Mouse (Mus musculus): ENCODE results near the gene Hmx2. TPM values are rescaled to one million over a fixed set of nuclear protein-coding genes. Genes with fewer than 3 reads are reported as not detected.

The Hmx2 gene
- polyA plus RNA-seq, 1 experiment from 2014 or later: 1.4 TPM

Other genes starting within 250 kb of the Hmx2 start
- 0.36 and 0.40 TPM in 2 replicates for gene Cuzd1, start 226.5 kb upstream of the Hmx2 start, polyA plus RNA-seq (2015; fragmentation: Nextera tagmentation; extraction: Ambion mirVana)
- gene Fam24b, start 219.3 kb upstream of the Hmx2 start, polyA plus RNA-seq (2015; fragmentation: Nextera tagmentation; extraction: Ambion mirVana): not detected in 2 replicates
- not detected in 2 replicates for gene Fam24a, start 214.9 kb upstream of the Hmx2 start, polyA plus RNA-seq (2015; fragmentation: Nextera tagmentation; extraction: Ambion mirVana)
- 17.7 and 19.2 TPM in 2 replicates for gene 2310057M21Rik, start 186.0 kb upstream of the Hmx2 start, polyA plus RNA-seq (2015; fragmentation: Nextera tagmentation; extraction: Ambion mirVana)
- gene Pstk, start 177.6 kb upstream of the Hmx2 start, polyA plus RNA-seq (2015; fragmentation: Nextera tagmentation; extraction: Ambion mirVana): 69.8 and 75.2 TPM in 2 replicates
- gene Ikzf5, start 138.3 kb upstream of the Hmx2 start, polyA plus RNA-seq (2015; fragmentation: Nextera tagmentation; extraction: Ambion mirVana): 11.4 and 13.2 TPM in 2 replicates
- 92.4 and 103 TPM in 2 replicates for gene Acadsb, start 138.2 kb upstream of the Hmx2 start, polyA plus RNA-seq (2015; fragmentation: Nextera tagmentation; extraction: Ambion mirVana)
- 1.6 and 2.0 TPM in 2 replicates for gene Hmx3, start 5.9 kb upstream of the Hmx2 start, polyA plus RNA-seq (2015; fragmentation: Nextera tagmentation; extraction: Ambion mirVana)
- gene Bub3, start 11.4 kb downstream of the Hmx2 start, polyA plus RNA-seq (2015; fragmentation: Nextera tagmentation; extraction: Ambion mirVana): 187 and 198 TPM in 2 replicates

Measured in stomach, embryonic 15.5 days (tissue).